Mouse (Mus musculus) large intestine, adult 2 months (tissue): ENCODE results near the gene Usp28. TPM values are rescaled to one million over a fixed set of nuclear protein-coding genes. Genes with fewer than 3 reads are reported as not detected.
"Not testable (repeated sequence)": the region's sequence is repeated elsewhere in the genome, so short reads cannot be mapped to it uniquely, and the experiment has no call there.

Experiments used
- DNase-seq: peaks from one replicate; pipeline ENCODE4 v3.0.0-alpha.2; 2012; ENCODE audit warnings: low read depth, low spot score
- WGBS: fragments of 180-500 bp; shearing (Covaris S2); methylation state at CpG from one replicate; pipeline ENCODE4 v1.1.7; 2018; 5-methylcytosine and 5-hydroxymethylcytosine counted together
- polyA plus RNA-seq: library from polyadenylated mRNA; depleted of rRNA; stranded (reverse); fragments of >200 nt; gene quantifications from 2 replicates; pipeline ENCODE4 v1.2.3, GENCODE M21; 2012; rRNA removed

The Usp28 gene
- 4.6 and 7.3 TPM in 2 replicates for polyA plus RNA-seq

DNA sequence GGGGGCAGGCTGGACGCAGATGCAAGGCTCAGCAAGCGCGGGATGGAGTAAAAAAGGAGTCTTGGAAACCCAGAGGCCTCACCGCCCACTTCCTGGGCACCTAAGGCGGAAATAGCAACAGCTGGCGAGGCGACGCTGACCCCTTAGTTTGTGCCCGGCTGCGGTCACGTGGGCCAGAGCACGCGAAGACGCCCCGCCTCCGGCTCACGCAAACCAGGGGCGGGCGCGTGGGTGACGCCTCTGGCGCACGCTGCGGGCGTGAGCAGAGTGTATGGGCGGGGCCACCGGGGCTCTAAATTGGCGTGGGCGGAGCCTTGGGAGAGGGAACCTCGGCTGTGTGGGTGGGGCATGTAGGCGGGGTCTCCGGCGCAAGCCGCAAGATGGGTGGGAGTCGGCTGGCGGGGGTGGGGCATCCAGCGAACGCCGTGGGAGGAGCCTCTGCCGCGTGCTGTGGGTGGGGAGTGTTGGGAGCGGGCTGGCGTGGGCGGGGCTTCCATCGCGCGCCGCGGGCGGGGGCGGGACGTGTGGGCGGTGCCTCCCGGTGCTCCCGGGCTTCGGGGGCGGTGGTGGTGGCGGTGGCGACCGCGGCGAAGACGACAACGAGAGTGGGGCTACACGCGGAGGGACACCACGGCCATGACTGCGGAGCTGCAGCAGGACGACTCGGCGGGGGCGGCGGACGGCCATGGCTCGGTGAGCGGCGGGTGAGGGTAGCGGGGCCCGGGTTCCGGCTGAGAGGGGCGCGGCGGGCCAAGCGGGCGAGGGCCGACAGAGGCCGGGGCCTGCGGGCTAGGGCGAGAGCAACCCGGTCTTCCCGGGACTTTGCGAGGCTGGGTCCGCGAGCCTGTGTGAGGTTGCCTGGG, at the start of gene Usp28:
Gene Usp28, plus strand, starts transcription at position 531 of the 863 bp plus-strand sequence.
- WGBS, result under 1% methylated on average over 92 of the region's 94 CpGs
- peak; percentile 92 for DNase-seq

DNA sequence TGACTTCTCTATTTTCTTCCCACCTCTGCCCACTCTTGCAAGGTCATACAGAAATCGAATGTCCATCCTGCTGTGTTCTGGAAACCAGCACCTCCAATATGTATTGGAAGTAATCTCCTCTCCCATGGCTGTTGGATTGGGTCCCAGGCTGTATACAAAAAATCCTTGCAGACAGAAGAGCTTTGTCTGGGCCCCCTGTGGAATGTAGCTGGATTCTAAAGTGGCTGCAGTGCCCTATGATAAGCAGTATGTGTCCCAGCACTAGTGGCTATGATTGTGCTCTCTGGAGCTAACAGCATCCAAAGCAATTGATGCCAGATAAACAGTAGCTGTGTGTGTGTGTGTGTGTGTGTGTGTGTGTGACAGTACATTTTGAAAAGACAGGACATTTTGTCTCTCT, 42.8 kb upstream of the Usp28 start:
- 55% methylated on average over 1 of the region's 1 CpGs for WGBS

DNA sequence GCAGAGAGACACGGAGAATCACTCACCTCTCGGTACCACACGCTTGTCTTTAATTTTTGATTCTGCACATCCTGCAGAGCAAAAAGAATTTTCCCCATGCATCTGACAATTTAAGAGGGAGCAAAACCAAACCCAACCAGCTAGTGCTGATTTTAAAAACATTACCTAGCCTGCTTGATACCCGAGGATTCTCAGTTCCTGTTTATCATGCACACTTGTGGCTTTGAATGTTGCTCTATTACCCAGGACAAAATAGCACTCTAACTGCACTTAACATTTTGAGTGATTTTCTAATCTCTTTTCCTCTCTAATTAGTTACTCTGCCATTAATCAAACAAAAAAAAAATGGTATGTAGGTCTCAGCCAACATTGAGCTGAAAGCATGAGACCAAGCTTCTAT, 37.6 kb upstream of the Usp28 start:
- 85% methylated on average over 4 of the region's 4 CpGs for WGBS
- no peak for DNase-seq

More for the DNA sequence above, 42.8 kb upstream of the Usp28 start:
- no peak for DNase-seq

DNA sequence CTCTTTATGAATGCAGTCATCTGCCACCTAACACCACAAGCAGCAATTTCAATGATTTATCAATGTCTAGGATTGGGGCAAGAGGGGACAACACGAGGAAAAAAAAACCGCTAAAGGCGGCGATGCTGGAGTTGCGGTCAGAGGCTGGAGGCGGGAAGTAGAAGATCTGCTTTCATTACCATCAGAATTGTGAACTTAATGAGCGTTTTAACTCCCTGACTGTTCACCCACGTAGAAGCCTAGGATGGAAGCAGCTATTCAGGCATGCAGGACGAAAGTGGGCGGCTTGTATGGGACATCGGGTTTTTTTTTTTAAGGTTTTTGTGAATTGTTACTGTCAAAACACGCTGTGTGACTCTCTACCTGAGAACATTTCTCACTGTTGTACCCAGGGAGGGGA, 23.9 kb upstream of the Usp28 start:
- 46% methylated on average over 12 of the region's 12 CpGs for WGBS
- DNase-seq, result no peak

DNA sequence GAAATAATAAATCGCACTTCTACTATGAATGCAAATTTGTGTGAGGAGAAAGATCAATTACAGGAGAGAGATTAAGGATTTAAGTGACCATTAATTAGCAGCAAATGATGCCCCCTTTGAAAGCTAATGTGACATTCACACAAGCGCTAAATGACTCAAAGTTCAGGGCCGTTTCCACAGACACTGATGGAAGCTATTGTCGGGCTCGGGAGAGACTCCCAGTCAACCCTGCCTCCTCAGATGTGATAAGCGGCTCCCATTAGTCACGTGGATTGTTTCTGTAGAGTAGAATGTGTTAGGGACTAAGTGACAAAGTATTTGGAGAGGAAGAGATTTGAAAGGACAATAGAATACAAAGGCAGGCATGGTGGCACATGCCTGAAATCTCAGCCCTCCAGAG, 23.0 kb upstream of the Usp28 start:
- WGBS, result 36% methylated on average over 7 of the region's 7 CpGs
- no peak for DNase-seq

DNA sequence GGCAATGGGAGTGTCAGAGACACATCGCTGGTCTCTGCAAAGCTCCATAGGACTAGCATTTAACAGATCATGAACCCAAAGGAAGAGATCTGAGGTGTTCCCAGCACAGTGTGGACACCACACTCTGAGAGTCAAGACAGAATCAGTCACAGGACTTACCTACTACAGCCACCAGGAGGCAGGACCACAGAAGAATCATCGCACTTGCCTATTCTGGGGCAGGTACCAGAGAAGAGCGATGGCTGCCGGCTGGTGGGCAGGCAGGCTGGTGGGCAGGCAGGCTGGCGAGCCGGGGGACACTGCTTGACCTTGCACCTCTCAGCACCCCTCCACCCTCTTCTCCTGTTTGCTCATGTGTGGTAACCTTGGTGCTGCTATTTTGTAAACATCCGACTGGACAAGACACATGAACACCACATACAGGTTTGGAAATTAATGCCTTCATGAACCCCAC, 20.6 kb upstream of the Usp28 start, which contains the start of gene Htr3b:
Gene Htr3b, minus strand, starts transcription at position 404 of the 454 bp plus-strand sequence.
- WGBS, result 54% methylated on average over 7 of the region's 7 CpGs
- no peak for DNase-seq

DNA sequence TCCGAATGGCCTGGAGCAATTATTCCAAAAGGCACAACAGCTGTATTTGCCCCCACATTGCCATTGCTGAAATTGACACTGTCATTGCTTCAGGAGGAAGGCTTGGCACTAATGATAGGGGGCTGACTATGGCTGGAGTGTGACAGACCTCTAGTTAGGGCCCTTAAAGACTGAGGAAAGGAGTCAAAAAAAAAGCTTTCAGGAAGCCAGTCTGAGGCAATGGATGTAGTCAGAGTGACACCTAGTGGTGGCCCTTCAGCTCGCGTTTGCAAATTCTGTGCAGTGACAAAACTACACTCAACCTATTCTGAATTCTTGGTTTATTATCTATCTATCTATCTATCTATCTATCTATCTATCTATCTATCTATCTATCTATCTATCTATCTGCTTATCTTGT, 12.7 kb upstream of the Usp28 start:
- no peak for DNase-seq
- 28% methylated on average over 3 of the region's 3 CpGs for WGBS

DNA sequence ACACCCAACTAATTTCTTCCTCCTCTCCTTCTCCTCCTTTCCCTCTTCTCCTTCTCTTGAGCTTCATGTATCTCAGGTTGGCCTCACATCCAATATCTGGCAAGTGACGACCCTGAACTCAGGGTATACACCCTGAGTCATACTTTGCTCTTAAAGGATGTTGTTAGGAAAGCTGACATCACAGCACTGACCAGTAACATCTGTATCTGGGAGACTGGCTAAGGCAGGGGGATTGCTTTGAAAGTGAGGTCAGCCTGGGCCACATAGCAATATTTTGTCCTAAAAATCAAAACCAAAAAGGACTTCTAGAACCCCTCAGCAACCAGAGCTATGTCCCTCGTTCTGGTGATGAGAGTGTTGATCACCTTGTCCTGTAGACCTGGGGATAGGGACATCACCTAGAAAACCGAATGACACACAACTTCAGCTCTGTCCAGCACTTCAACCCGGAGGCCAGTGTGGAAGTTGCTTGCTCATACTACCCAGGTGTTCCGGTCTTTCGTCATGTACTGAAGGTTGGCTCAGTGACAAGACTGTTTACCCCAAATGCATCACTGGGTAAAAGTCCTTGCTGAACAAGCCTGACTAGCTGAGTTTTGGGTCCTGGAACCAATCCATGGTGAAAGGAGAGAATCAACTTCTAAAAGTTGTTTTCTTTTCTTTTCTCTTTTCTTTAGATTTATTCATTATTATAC, 8.4 kb upstream of the Usp28 start:
- WGBS, result 71% methylated on average over 6 of the region's 6 CpGs
- DNase-seq, result no peak

DNA sequence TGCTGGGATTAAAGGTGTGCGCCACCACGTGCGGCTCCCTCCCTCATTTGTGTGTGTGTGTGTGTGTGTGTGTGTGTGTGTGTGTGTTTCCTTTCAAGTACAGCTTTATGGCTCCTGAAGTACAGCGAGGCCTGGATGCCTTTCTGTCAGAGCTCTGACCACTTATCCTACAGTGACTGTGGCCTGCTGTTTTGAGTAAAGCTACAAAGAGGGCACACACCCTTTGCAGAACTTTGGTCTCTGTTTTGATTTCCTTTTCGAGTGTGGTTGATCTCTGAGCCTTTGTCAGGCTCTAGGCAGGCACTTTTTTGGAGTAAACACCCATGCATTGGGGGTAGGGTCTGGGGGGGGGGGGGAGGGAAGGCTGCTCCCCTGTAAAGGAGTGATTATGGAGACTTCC, 4.8 kb upstream of the Usp28 start:
- WGBS, result 27% methylated on average over 5 of the region's 5 CpGs
- no peak for DNase-seq

DNA sequence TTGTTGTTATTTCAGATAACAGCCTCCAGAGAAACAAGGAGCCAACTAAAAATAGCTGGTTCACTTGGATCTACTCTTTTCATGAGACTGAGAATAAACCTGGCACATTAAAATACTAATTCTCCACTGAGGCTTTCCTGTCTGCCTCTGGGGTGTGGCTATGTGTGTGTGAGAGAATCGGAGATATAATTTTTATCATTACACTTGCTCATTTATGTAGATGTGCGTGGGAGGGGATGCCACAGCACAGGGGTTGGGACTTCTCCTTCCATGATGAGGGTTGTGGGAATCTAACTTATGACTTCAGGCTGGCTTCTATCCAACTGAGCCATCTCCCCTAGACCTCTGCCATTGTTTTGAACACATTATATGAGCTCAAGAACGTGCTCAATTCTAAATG, 4.4 kb upstream of the Usp28 start:
- DNase-seq, result no peak
- WGBS, result 59% methylated on average over 3 of the region's 3 CpGs

DNA sequence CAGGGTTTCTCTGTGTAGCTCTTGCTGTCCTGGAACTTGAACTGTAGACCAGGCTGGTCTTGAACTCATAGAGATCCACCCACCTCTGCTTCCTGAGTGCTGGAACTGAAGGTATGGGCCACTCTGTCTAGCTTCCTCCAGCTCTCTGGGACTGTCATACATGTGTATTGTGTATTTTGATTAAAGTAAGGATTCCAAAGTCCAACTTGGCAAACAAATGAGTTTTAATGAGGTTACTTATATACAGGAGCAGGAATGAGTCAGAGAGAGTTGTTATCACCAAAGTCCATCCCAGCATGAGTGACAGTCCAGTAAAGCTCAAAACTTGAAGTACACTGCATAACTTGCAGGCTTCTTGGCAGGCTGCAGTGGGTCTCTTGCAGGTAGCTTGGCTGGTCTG, 3.3 kb upstream of the Usp28 start:
- peak; percentile 83 for DNase-seq

DNA sequence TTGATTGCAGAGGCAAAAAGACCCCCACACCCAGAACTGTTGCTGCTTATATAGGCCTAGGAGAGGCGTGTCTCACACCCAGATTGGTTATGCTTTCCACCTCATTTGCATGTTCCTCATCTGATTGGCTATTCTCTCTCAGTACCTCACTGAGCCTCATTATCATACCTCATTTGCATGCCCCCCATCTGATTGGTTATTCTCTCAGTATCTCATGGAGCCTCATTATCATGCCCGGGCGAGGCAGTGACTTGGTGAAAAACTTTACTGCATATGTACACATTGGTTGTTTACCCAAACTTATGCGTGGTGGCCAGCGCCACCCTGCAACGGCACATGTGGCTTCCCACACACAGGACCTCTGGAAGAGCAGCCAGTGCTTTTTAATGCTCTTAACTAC, 1.4 kb upstream of the Usp28 start:
- 60% methylated on average over 6 of the region's 6 CpGs for WGBS
- not testable (repeated sequence) for DNase-seq

DNA sequence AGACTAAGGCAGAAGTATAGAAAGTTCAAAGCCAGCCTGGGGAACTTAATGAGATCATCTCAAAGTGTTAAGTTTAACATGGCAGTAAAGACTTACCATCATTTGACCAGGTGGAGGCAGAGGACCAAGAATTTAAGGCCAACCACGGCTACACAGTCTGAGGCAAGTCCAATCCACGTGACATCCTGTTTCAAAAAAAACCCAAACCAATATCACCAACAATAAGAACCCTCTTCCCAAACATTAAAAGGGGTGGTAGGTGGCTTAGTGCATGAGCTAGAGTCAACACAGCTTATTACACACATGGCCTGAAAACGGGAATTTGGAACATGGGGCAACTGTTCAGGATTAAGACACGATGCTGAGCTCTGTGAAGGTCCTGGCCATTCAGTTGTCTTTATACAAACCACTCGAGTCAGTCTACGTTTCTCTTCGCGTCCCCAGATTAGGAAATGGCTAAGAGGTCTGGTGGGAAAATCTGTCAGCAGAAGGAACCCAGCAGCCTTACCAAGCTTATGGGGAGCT, 793 bp upstream of the Usp28 start:
- WGBS, result 5% methylated on average over 8 of the region's 8 CpGs
- no peak for DNase-seq

DNA sequence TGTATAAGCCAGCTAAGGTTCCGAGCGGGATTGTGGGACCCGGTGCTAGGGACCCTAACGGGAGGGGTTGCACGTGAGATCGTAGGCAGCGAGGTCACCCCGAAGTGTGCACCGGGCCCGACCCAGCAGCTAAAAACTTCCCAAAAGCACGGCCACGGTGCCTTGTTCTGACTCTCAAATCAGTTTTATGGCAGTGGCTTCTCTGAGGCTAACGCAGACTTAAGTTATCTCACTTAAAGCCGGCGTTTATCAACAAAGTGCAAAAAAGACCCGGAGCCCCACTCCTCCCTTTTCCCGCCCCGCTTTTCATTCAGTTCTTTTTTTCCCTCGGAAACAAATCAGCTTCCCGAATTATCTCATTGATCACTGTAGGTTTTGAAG, 523 bp downstream of the Usp28 start:
- no peak for DNase-seq

DNA sequence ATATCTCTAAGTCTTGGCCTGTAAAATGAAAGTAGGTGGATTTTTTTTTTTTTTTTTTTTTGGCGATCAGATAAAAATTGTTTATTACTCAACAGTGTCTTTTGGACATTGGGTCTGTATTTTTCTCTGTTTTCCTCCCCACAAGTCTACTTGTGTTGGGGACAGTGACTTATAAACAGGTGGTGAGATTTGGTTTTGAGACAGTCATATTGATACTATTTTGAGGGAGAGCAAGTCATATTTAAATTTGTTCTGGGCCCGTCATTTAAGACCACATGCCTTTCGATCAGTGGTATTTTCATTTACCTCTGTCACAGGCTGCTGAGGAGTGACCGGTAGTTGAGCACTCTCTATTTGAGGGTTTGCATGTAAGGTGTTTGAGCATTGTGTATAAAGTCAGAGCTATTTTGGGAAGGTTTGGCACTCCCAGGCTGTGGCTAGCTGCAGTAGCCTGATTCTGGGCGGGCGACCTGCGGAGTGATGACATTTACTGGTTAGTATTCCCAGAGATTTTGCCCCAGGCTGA, 1.5 kb downstream of the Usp28 start:
- 67% methylated on average over 7 of the region's 7 CpGs for WGBS
- no peak for DNase-seq

More for the DNA sequence above, 523 bp downstream of the Usp28 start:
- WGBS, result under 1% methylated on average over 20 of the region's 20 CpGs

DNA sequence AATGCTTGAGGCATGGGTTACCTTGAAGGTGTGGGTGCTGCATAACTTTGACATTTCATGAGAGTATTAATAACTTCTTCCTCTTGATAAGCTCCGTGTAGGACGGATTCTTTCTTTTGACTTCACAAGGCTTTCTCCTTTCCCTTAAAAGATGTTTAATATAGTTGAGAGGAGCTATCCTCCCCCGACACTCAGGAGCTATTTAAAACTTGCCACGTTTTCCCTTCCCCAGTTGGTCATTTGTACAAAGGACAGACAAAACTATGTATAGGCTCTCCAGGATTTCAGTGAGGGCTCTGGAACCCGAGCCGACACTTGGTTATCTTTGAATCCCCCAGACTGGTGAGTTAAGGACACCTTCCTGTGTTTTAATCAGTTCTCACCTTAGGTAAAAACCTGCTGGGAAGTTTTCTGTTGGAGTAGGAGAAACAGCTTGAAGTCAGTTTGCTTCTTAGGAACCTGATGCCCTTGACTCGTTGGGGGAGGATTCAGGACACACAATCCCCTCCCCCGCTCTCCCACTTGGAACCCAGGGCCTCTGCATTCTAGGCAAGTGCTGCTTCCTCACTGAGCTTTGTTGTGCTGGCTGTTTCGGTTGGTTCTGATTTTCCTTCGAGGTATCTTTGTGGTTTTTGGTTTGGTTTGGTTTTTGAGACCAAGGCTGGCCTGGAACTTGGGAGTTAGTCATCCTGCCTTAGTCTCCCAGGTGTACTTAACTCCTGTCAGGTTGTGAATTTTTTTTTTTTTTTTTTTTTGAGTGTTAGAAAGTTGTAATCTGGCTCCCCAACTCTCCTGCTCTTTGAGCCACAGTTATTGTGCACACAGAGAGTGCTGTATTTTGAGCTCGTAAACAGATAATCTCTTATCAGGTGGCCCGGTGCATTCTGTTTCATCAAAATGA, 2.3 kb downstream of the Usp28 start:
- DNase-seq, result no peak
- 55% methylated on average over 12 of the region's 12 CpGs for WGBS

DNA sequence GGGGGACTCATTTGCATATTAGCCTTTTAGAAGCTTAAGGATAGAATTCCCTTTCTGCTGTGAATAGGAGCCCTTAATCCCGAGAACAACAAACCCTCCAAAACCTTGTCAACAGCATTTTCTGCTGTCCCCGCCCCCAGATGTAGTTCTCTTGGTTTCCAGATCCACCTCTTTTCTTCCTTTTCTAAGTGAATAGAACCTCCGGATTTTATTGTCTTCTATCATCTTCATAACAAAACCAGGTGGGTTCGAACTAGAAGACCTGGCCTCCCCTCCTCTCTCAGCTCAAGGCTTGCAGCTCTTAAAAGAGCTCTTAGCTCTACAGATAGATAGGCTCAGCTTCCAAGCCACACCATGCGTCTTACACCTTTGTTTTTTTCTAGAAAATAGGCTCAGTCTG, 6.5 kb downstream of the Usp28 start:
- 81% methylated on average over 5 of the region's 5 CpGs for WGBS

DNA sequence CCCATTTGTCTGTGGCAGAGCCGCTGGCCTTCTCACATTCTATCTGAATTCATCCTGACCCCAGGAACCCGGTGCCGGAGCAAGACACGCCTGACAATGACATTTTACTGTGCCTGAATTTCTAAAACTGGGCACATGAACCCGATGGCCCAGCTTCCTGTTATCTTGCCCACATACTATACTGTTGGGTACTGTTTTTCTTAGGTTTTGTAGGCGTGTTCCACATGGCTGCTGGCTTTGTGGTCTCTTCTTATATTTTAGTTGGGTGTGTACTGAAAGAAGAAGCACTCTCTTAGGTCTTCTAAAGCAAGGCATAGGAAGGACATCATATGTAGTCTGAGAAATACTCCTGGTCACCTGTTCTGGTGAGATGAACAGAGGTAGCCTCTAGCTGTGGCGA, 9.6 kb downstream of the Usp28 start:
- no peak for DNase-seq
- WGBS, result 89% methylated on average over 7 of the region's 7 CpGs

More for the DNA sequence above, 6.5 kb downstream of the Usp28 start:
- no peak for DNase-seq

DNA sequence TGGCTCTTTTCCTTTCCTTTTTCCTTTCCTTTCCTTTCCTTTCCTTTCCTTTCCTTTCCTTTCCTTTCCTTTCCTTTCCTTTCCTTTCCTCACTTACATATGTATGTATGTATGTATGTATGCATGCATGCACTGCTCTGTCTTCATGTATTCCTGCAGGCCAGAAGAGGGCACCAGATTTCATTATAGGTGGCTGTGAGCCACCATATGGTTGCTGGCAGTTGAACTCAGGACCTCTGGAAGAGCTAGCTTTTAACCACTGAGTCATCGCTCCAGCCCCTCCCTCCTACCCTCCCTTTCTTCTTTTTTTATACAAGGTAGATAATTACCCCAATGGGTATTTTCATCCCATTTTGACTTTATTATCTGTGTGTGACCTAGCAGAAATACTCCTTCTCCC, 10.6 kb downstream of the Usp28 start:
- 95% methylated on average over 1 of the region's 1 CpGs for WGBS
- no peak for DNase-seq
